Mouse (Mus musculus): ENCODE data around the gene Ppm1f.

- TF ChIP-seq CTCF (IDR thresholded peaks at IDR 0.05; ENCODE audit: control insufficient read depth, insufficient read depth, insufficient replicate concordance, low read depth, low read length) (peak; percentile 79; the same call in 1 of the 2 replicates), POLR2A (IDR thresholded peaks at IDR 0.05; ENCODE audit: control insufficient read depth, low read depth, low read length) (no peak)
Measured at GRCm38 (mm10) chr16:16911641-16912597, 15.7 kb downstream of the Ppm1f start.

Measured in testis, adult 2 months (tissue).